In genomic region chr7:36692381-36692780, GRCm38 (mm10) we compare ENCODE assay signal across 14 mouse cellular contexts. TPM values are rescaled to one million over a fixed set of nuclear protein-coding genes. Genes with fewer than 3 reads are reported as not detected.
DNase-seq lines count a peak whose midpoint lies in the region; ATAC-seq and TF ChIP-seq lines count a peak whose summit lies in the region.
"Had no signal": no experiment of that assay in that cellular context is flagged by ENCODE, and none has a peak within 500 bp of the region (broad histone marks: within the 10 kb centered on the region; RNA-seq: fewer than 3 reads in every experiment).

No protein-coding gene starts in this region.

- 7% methylated on average over 5 of the region's 5 CpGs for WGBS in heart, embryonic 13.5 days
- 20% methylated on average over 5 of the region's 5 CpGs for WGBS in heart, adult 2 months
- 5% methylated on average over 5 of the region's 5 CpGs for WGBS in lung, postnatal 0 days
- WGBS in intestine, embryonic 16.5 days = 12% methylated on average over 5 of the region's 5 CpGs
- WGBS in stomach, embryonic 14.5 days = 8% methylated on average over 5 of the region's 5 CpGs

- H3K36me3 ChIP-seq in heart, embryonic 13.5 days = no peaks in the 10 kb centered on the region
- H3K36me3 ChIP-seq in heart, adult 2 months (ENCODE audit: control insufficient read depth, insufficient read depth, low read length) = no peaks in the 10 kb centered on the region
- no peaks in the 10 kb centered on the region for H3K36me3 ChIP-seq in lung, postnatal 0 days (ENCODE audit: insufficient read depth, low read length)
- H3K36me3 ChIP-seq in intestine, embryonic 16.5 days (ENCODE audit: control insufficient read depth, insufficient read depth, low read length) = no peaks in the 10 kb centered on the region
- H3K36me3 ChIP-seq in stomach, embryonic 14.5 days (ENCODE audit: control insufficient read depth, insufficient read depth, low read length) = no peaks in the 10 kb centered on the region
- H3K36me3 ChIP-seq: forebrain, embryonic 15.5 days; liver, embryonic 13.5 days had no signal

- H3K27ac ChIP-seq in heart, embryonic 13.5 days (replicated peaks) = no peak overlapping the region
- H3K27ac ChIP-seq in heart, adult 2 months = no peak overlapping the region
- no peak overlapping the region for H3K27ac ChIP-seq in lung, postnatal 0 days (ENCODE audit: low read length)
- H3K27ac ChIP-seq in intestine, embryonic 16.5 days (ENCODE audit: low read length) = no peak overlapping the region
- no peak overlapping the region for H3K27ac ChIP-seq in stomach, embryonic 14.5 days (ENCODE audit: low read length)
- H3K27ac ChIP-seq: forebrain, embryonic 15.5 days; liver, embryonic 13.5 days had no signal

- ATAC-seq in heart, embryonic 13.5 days (ENCODE audit: extremely low read depth, insufficient number of reproducible peaks, low FRiP score, low TSS enrichment) = no peak
- no peak for ATAC-seq in lung, postnatal 0 days
- no peak for ATAC-seq in intestine, embryonic 16.5 days
- ATAC-seq in stomach, embryonic 14.5 days (ENCODE audit: insufficient number of reproducible peaks, insufficient read depth, low FRiP score, low read depth) = no peak
- ATAC-seq: forebrain, embryonic 15.5 days had no signal

- H3K9me3 ChIP-seq in heart, embryonic 13.5 days = no peaks in the 10 kb centered on the region
- no peaks in the 10 kb centered on the region for H3K9me3 ChIP-seq in lung, postnatal 0 days (ENCODE audit: low read length)
- no peaks in the 10 kb centered on the region for H3K9me3 ChIP-seq in intestine, embryonic 16.5 days (ENCODE audit: control insufficient read depth, low read length)
- H3K9me3 ChIP-seq in stomach, embryonic 14.5 days (ENCODE audit: control insufficient read depth, low read depth, low read length) = no peaks in the 10 kb centered on the region
- H3K9me3 ChIP-seq: forebrain, embryonic 15.5 days; liver, embryonic 13.5 days had no signal

- H3K9ac ChIP-seq in heart, embryonic 13.5 days = no peak overlapping the region
- no peak overlapping the region for H3K9ac ChIP-seq in heart, adult 2 months (ENCODE audit: low read depth, low read length)
- H3K9ac ChIP-seq in lung, postnatal 0 days (replicated peaks; ENCODE audit: low read depth) = no peak overlapping the region
- no peak overlapping the region for H3K9ac ChIP-seq in intestine, embryonic 16.5 days (ENCODE audit: low read depth, low read length)
- no peak overlapping the region for H3K9ac ChIP-seq in stomach, embryonic 14.5 days (replicated peaks; ENCODE audit: low read depth, low read length)
- H3K9ac ChIP-seq: forebrain, embryonic 15.5 days; liver, embryonic 13.5 days had no signal

- TF ChIP-seq CTCF in heart, adult 2 months (IDR thresholded peaks at IDR 0.05) = no peak
- TF ChIP-seq CTCF in lung, postnatal 0 days (IDR thresholded peaks at IDR 0.05) = no peak

- no peak for TF ChIP-seq POLR2A in heart, adult 2 months (IDR thresholded peaks at IDR 0.05; ENCODE audit: insufficient read depth, low read depth, low read length)

- H3K27me3 ChIP-seq in heart, embryonic 13.5 days (replicated peaks) = peaks cover 81% of the 10 kb centered on the region
- peaks cover 14% of the 10 kb centered on the region for H3K27me3 ChIP-seq in heart, adult 2 months (ENCODE audit: control insufficient read depth, insufficient read depth, low read length)
- H3K27me3 ChIP-seq in lung, postnatal 0 days (replicated peaks; ENCODE audit: insufficient read depth, low read length) = peaks cover 20% of the 10 kb centered on the region
- H3K27me3 ChIP-seq in intestine, embryonic 16.5 days (replicated peaks; ENCODE audit: control insufficient read depth, insufficient read depth, low read length) = peaks cover 26% of the 10 kb centered on the region
- H3K27me3 ChIP-seq in stomach, embryonic 14.5 days (ENCODE audit: control insufficient read depth, insufficient read depth, low read length) = peaks cover 12% of the 10 kb centered on the region; the same call in 1 of the 2 replicates

- H3K4me3 ChIP-seq in heart, embryonic 13.5 days = no peak overlapping the region
- no peak overlapping the region for H3K4me3 ChIP-seq in heart, adult 2 months
- no peak overlapping the region for H3K4me3 ChIP-seq in lung, postnatal 0 days (ENCODE audit: low read depth, low read length)
- peak overlapping the region; percentile 17 for H3K4me3 ChIP-seq in intestine, embryonic 16.5 days (ENCODE audit: low read length)
- H3K4me3 ChIP-seq in stomach, embryonic 14.5 days (ENCODE audit: low read depth, low read length) = no peak overlapping the region
- H3K4me3 ChIP-seq: forebrain, embryonic 15.5 days; liver, embryonic 13.5 days had no signal

- H3K4me2 ChIP-seq in heart, embryonic 13.5 days = 0 out of 2 replicates have a peak overlapping the region, but pooled peaks have one; percentile 33
- peak overlapping the region; percentile 31; the same call in 1 of the 2 replicates for H3K4me2 ChIP-seq in lung, postnatal 0 days (replicated peaks; ENCODE audit: low read depth, low read length)
- H3K4me2 ChIP-seq in intestine, embryonic 16.5 days (ENCODE audit: low read depth, low read length) = peak overlapping the region; percentile 48
- H3K4me2 ChIP-seq in stomach, embryonic 14.5 days (replicated peaks; ENCODE audit: low read depth, low read length) = peak overlapping the region; percentile 27
- H3K4me2 ChIP-seq: forebrain, embryonic 15.5 days; liver, embryonic 13.5 days had no signal

- intact Hi-C loops in heart, adult 2 months (cut with DNase I) = no loop called here

- DNase-seq in heart, adult 2 months = no peak
- no peak for DNase-seq in lung, postnatal 0 days (ENCODE audit: low spot score)
- no peak for DNase-seq in lung, postnatal 36 days
- DNase-seq in thymus, postnatal 10 days (ENCODE audit: low spot score in 2 of 2) = no peak
- no peak for DNase-seq in left cerebral cortex, adult 11 months (ENCODE audit: low spot score)
- DNase-seq: B cell, adult 2 months; liver, embryonic 13.5 days; thymus, postnatal 25 days had no signal

- no peaks in the 10 kb centered on the region for H3K79me2 ChIP-seq in heart, adult 2 months (replicated peaks; ENCODE audit: control insufficient read depth, insufficient read depth, low read length)

- H3K4me1 ChIP-seq in heart, embryonic 13.5 days = peaks cover 24% of the 10 kb centered on the region
- peaks cover 3% of the 10 kb centered on the region for H3K4me1 ChIP-seq in heart, adult 2 months (ENCODE audit: control insufficient read depth, insufficient read depth, low read length)
- H3K4me1 ChIP-seq in lung, postnatal 0 days (ENCODE audit: insufficient read depth, low read depth, low read length) = no peaks in the 10 kb centered on the region; the same call in 1 of the 2 replicates
- peaks cover 36% of the 10 kb centered on the region for H3K4me1 ChIP-seq in intestine, embryonic 16.5 days (ENCODE audit: control insufficient read depth, insufficient read depth, low read length)
- H3K4me1 ChIP-seq in stomach, embryonic 14.5 days (ENCODE audit: control insufficient read depth, insufficient read depth, low read length) = peaks cover 20% of the 10 kb centered on the region; the same call in 1 of the 2 replicates

- TF ChIP-seq EP300 in heart, adult 2 months (IDR thresholded peaks at IDR 0.05; ENCODE audit: insufficient read depth, low read depth, low read length) = no peak
- TF ChIP-seq EP300 in lung, postnatal 0 days (IDR thresholded peaks at IDR 0.05) = no peak

RNA-seq across cellular contexts. Expression of gene Tshz3, which starts 5.5 kb away (rescaled TPM):
- 2.7 TPM in 2 replicates for polyA plus RNA-seq in heart, embryonic 13.5 days (2015; fragmentation: Nextera tagmentation; extraction: Ambion mirVana)
- 1 to 10 TPM; 3.5 to 4.3 TPM for total RNA-seq in heart, adult 2 months (2021)
- polyA plus RNA-seq in heart, adult 2 months (2012; rRNA removed) = 1.8 and 3.6 TPM in 2 replicates
- 4.1 and 5.8 TPM in 2 replicates for polyA plus RNA-seq in lung, postnatal 0 days (2015; fragmentation: Nextera tagmentation; extraction: Ambion mirVana)
- 9.7 and 10.4 TPM in 2 replicates for polyA plus RNA-seq in intestine, embryonic 16.5 days (2015; fragmentation: Nextera tagmentation; extraction: Ambion mirVana)
- polyA plus RNA-seq in stomach, embryonic 14.5 days (2014; fragmentation: Nextera tagmentation; extraction: Ambion mirVana) = 21.6 and 23.3 TPM in 2 replicates
- total RNA-seq: megakaryocyte-erythroid progenitor cell, adult 5-6 weeks; MEL had no signal
